Mouse (Mus musculus) small intestine, adult 2 months (tissue): Measurements from ENCODE around the gene Vmo1.

Experiments used
- CTCF ChIP-seq: fragments of 200-500 bp; IDR thresholded peaks from 2 replicates; pipeline ENCODE4 v1.5.1; 2012; ENCODE audit warnings: low read depth, mild to moderate bottlenecking, control low read depth, inconsistent platforms, low read length, moderate library complexity, mixed read lengths; ENCODE audit not compliant: insufficient replicate concordance, insufficient read length; ENCODE audit errors: extremely low read depth
- POLR2A ChIP-seq: fragments of 200-500 bp; IDR thresholded peaks from 2 replicates; pipeline ENCODE4 v1.6.1; 2012; ENCODE audit warnings: low read depth, mild to moderate bottlenecking, control low read depth, inconsistent platforms, low read length, moderate library complexity

DNA sequence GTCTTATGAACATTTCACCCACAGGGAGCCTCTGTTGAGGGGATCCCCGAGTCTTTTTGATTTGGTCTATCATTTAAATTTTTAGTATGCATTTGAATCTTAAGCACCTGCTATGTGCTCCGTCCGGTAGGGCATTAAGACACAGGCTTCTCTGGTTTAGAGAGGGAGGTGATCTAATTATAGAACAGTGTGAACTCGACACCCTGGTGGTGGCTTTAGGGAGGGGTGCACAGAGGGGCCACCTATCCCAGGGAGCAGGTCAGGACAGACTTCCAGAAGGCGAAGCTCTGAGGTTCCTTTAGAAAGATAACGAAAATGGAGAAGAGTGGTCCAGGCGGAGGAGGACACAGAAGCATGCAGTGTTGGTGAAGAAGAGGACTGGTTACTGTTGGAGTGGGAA lies 30.1 kb upstream of the Vmo1 start:
- TF ChIP-seq CTCF (no peak), POLR2A (no peak)
